Mouse (Mus musculus) heart, adult 2 months (tissue): ENCODE results near the gene Crispld2. TPM values are rescaled to one million over a fixed set of nuclear protein-coding genes. Genes with fewer than 3 reads are reported as not detected.

Experiments
- DNase-seq, 2 experiments: peaks; one replicate each; pipeline ENCODE4 v3.0.0; 2021
- H3K27ac ChIP-seq: fragments of 200-600 bp; 2 replicates; pipeline ENCODE4 v1.8.1; 2022
- H3K27me3 ChIP-seq: fragments of 200-500 bp; 2 replicates; pipeline ENCODE4 v1.6.1; 2012; ENCODE audit warnings: mild to moderate bottlenecking, low read length, inconsistent platforms, mixed read lengths; ENCODE audit not compliant: control insufficient read depth, insufficient read depth
- H3K36me3 ChIP-seq: fragments of 200-500 bp; 2 replicates; pipeline ENCODE4 v1.6.1; 2012; ENCODE audit warnings: low read length, inconsistent platforms; ENCODE audit not compliant: control insufficient read depth, insufficient read depth
- H3K4me1 ChIP-seq: fragments of 200-500 bp; 2 replicates; pipeline ENCODE4 v1.6.1; 2011; ENCODE audit warnings: low read length; ENCODE audit not compliant: control insufficient read depth, insufficient read depth
- H3K4me3 ChIP-seq: fragments of 200-600 bp; 2 replicates; pipeline ENCODE4 v1.8.1; 2022
- H3K79me2 ChIP-seq: fragments of 200-500 bp; replicated peaks from 2 replicates; pipeline ENCODE4 v1.6.1; 2012; ENCODE audit warnings: mild to moderate bottlenecking, inconsistent platforms, low read length, moderate library complexity, mixed read lengths; ENCODE audit not compliant: control insufficient read depth, insufficient read depth
- H3K9ac ChIP-seq: fragments of 200-500 bp; 2 replicates; pipeline ENCODE4 v1.6.1; 2012; ENCODE audit warnings: low read depth, mild to moderate bottlenecking, control low read depth, inconsistent platforms, low read length, mixed read lengths
- CTCF ChIP-seq: fragments of 200-600 bp; IDR thresholded peaks from 2 replicates; pipeline ENCODE4 v1.8.1; 2022; ENCODE audit warnings: antibody characterized with exemption, mild to moderate bottlenecking, moderate library complexity
- EP300 ChIP-seq: fragments of 200-500 bp; IDR thresholded peaks from 2 replicates; pipeline ENCODE4 v1.6.1; 2011; ENCODE audit warnings: low read depth, low read length, control low read depth; ENCODE audit not compliant: insufficient read depth
- POLR2A ChIP-seq: fragments of 200-500 bp; IDR thresholded peaks from 2 replicates; pipeline ENCODE4 v1.6.1; 2011; ENCODE audit warnings: mild to moderate bottlenecking, low read depth, low read length, control low read depth; ENCODE audit not compliant: insufficient read depth
- WGBS: fragments of 180-500 bp; shearing (Covaris S2); methylation state at CpG from one replicate; pipeline ENCODE4 v1.1.7; 2018; 5-methylcytosine and 5-hydroxymethylcytosine counted together
- intact Hi-C: fragments of 180-260 bp; cut with DNase I; formaldehyde crosslinking; loops from one replicate; pipeline ENCODE4 v1.15.1; 2025
- polyA plus RNA-seq: library from polyadenylated mRNA; depleted of rRNA; stranded (reverse); fragments of >200 nt; gene quantifications from 2 replicates; pipeline ENCODE4 v1.2.3, GENCODE M21; 2012
- total RNA-seq, 2 experiments: library from RNA; stranded (reverse); gene quantifications; 2 replicates each; pipeline ENCODE4 v1.2.3; 2021

Gene Crispld2
- total and polyA plus RNA-seq, 3 experiments: 24.3 to 30.3 (median 29.9) TPM

DNA sequence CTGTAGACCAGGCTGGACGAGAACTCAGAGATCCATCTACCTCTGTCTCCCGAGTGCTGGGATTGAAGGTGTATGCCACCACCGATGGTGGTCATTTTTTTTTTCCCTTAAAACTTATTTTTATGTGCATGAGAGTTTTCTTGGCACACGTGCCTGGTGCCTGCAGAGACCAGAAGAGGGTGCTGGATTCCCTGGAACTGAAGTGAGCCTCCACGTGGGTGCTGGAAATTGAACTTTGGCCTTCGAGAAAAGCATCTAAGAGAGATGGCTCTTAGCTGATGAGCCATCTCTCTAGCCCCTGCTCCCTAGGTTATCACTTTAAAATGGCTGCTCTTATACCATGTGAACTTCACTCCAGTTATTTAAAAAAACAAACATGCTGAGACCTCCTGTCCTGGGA, 82.3 kb downstream of the Crispld2 start:
- WGBS: 78% methylated on average over 6 of the region's 6 CpGs
- Histone ChIP-seq H3K4me3 (no peak overlapping the region), H3K79me2 (no peaks in the 10 kb centered on the region), H3K27ac (no peak overlapping the region), H3K4me1 (peaks cover 5% of the 10 kb centered on the region), H3K36me3 (no peaks in the 10 kb centered on the region), H3K9ac (no peak overlapping the region), H3K27me3 (no peaks in the 10 kb centered on the region)
- TF ChIP-seq POLR2A: no peak
- no peak for TF ChIP-seq EP300
- TF ChIP-seq CTCF: no peak
- no peak for DNase-seq
- intact Hi-C loops: no loop called here

DNA sequence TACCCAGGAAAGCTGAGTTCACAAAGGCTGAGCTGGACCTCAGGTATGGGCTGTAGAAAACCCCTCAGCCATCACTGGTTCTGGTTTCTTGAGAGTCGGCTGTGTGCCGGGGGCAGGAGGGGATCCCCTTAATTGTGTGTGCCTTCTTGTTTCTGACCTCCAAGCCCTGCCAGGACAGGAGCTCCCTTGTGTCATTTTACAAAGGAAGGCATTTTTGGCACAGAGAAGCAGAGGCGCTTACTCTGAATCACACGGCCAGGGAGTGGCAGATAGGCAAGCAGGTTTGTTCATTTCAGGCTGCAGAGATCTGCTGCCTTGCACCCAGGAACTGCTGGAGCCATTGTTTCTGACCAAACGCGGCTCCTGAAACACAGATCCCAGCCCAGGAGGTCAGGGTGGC, 83.1 kb downstream of the Crispld2 start:
- TF ChIP-seq EP300: no peak
- H3K27me3 ChIP-seq: no peaks in the 10 kb centered on the region
- H3K27ac ChIP-seq: no peak overlapping the region
- intact Hi-C loops: loop anchor here (5.0 kb wide), 1 partner anchor 87 kb away; no protein-coding TSS in a partner anchor
- DNase-seq: no peak
- H3K36me3 ChIP-seq: no peaks in the 10 kb centered on the region
- H3K4me1 ChIP-seq: peaks cover 5% of the 10 kb centered on the region
- H3K4me3 ChIP-seq: no peak overlapping the region
- no peaks in the 10 kb centered on the region for H3K79me2 ChIP-seq
- 59% methylated on average over 6 of the region's 6 CpGs for WGBS
- no peak overlapping the region for H3K9ac ChIP-seq

DNA sequence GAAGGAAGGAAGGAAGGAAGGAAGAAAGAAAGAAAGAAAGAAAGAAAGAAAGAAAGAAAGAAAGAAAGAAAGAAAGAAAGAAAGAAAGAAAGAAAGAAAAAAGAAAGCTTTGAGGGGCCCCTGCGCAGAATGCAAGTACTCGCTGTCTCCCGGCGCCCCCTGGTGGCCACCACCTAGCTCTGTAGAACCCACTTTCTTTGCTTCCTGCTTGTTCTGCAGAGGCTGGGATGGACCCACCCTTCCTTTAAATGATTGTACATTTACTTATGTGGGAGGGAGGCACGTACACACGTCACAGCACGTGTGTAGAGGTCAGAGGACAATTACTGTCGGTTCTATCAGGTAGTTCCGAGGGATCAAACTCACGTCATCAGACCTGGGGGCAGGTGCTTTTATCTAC, 85.8 kb downstream of the Crispld2 start:
- Histone ChIP-seq H3K27ac (no peak overlapping the region), H3K4me1 (peaks cover 1% of the 10 kb centered on the region; the same call in 1 of the 2 replicates), H3K27me3 (no peaks in the 10 kb centered on the region), H3K9ac (no peak overlapping the region), H3K36me3 (no peaks in the 10 kb centered on the region), H3K79me2 (no peaks in the 10 kb centered on the region), H3K4me3 (no peak overlapping the region)
- 10% methylated on average over 10 of the region's 10 CpGs for WGBS
- intact Hi-C loops: loop anchor here (1.0 to 5.0 kb wide), 2 partner anchors 84 to 134 kb away; no protein-coding TSS in a partner anchor
- TF ChIP-seq CTCF: peak; percentile 79
- 0 out of 2 replicates have a peak, but pooled peaks have one; percentile 20 for TF ChIP-seq EP300
- TF ChIP-seq POLR2A: no peak
- DNase-seq: peak; percentile 76 to 85

DNA sequence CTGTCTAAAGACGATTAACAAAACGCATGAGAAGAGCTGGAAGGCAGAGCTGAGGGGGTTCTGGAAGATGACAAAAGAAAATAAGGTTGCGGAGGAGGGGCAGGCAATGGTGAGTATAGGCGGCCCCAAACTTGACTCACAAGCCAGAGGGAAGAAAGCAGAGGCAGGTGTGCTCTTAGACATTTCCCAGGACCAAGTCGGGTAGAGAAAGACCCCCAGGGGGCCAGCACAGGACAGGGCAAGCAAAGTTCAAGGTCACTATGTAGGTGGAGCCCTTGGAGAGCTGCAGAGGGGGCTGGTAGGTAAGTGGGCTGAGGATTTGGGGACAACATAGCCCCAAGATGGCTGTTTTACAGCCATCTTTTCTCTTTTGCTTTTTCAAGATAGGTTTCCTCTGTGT, 87.1 kb downstream of the Crispld2 start:
- H3K4me1 ChIP-seq: peaks cover 1% of the 10 kb centered on the region; the same call in 1 of the 2 replicates
- no peak overlapping the region for H3K9ac ChIP-seq
- intact Hi-C loops: loop anchor here (5.0 kb wide), 1 partner anchor 83 kb away; no protein-coding TSS in a partner anchor
- no peak overlapping the region for H3K4me3 ChIP-seq
- no peak overlapping the region for H3K27ac ChIP-seq
- H3K27me3 ChIP-seq: no peaks in the 10 kb centered on the region
- WGBS: 50% methylated on average over 5 of the region's 5 CpGs
- no peaks in the 10 kb centered on the region for H3K36me3 ChIP-seq
- no peaks in the 10 kb centered on the region for H3K79me2 ChIP-seq
- no peak for DNase-seq
- TF ChIP-seq POLR2A (no peak), EP300 (no peak), CTCF (no peak)

- intact Hi-C loops: no loop called here
- no peak for TF ChIP-seq POLR2A
- no peak for TF ChIP-seq EP300
- no peak for TF ChIP-seq CTCF
- Histone ChIP-seq H3K36me3 (no peaks in the 10 kb centered on the region), H3K4me1 (no peaks in the 10 kb centered on the region; the same call in 1 of the 2 replicates), H3K79me2 (no peaks in the 10 kb centered on the region), H3K27me3 (no peaks in the 10 kb centered on the region), H3K9ac (no peak overlapping the region), H3K27ac (no peak overlapping the region), H3K4me3 (no peak overlapping the region)
- peak in 1 of 2 experiments; percentile 26 for DNase-seq
- WGBS: 79% methylated on average over 8 of the region's 8 CpGs
Observed at GRCm38 (mm10) chr8:120083261-120083660, 91.0 kb downstream of the Crispld2 start.

DNA sequence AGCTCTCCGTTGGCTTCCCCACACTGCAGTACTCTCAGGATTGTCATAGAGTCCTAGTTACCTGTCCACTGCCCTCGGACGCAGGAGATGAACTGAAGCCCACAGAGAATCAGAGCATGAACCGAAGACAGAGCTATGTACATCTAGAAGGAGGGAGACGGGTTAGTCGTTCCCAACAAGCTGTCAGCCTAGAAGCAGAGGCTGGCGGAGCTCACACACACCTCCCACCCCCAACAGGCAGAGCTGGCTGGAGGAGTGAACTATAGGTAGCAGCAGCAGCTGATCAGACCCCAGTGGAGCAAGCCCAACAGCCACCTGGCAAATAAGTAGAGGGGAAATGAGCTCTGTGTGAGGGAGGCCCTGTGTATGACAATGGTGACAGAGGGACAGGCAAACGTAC, 92.5 kb downstream of the Crispld2 start:
- Histone ChIP-seq H3K27ac (no peak overlapping the region), H3K79me2 (no peaks in the 10 kb centered on the region), H3K4me3 (no peak overlapping the region), H3K36me3 (no peaks in the 10 kb centered on the region), H3K27me3 (no peaks in the 10 kb centered on the region), H3K9ac (no peak overlapping the region), H3K4me1 (no peaks in the 10 kb centered on the region)
- no peak for TF ChIP-seq EP300
- TF ChIP-seq POLR2A: no peak
- TF ChIP-seq CTCF: no peak
- intact Hi-C loops: no loop called here
- no peak for DNase-seq
- 88% methylated on average over 8 of the region's 8 CpGs for WGBS
